Mouse (Mus musculus): ENCODE data around the gene Aplp1.

DNA sequence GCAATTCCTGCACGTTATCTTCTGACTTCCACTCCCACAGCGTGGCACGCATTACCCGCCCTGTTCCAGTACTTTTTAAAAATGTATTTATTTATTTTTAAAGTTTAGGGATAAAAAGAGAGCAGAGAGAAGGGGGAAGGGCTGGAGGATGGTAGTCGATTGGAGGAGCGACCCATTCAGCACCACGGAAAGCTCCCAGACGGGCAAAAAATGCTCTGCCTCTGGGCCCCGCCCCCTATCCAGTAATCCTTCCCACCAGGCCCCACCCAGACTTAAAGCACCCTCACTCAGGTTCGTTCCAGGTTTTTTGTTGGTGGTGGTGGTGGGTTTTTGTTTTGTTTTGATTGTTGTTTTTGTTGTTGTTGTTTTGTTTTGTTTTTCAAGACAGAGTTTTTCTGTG is 11.1 kb downstream of the Aplp1 start:
- TF ChIP-seq MAX (IDR thresholded peaks at IDR 0.05) (no peak), CTCF (IDR thresholded peaks at IDR 0.05; ENCODE audit: control insufficient read depth, insufficient read depth, insufficient read length) (no peak), USF1 (IDR thresholded peaks at IDR 0.05; ENCODE audit: low read depth) (no peak), CEBPB (IDR thresholded peaks at IDR 0.05; ENCODE audit: low read depth) (no peak), MYOD1 (IDR thresholded peaks at IDR 0.05; ENCODE audit: control insufficient read depth, insufficient read length, low read depth) (no peak)

All from C2C12 (cell line).